Mouse (Mus musculus): ENCODE results near the gene Samd4b. TPM values are rescaled to one million over a fixed set of nuclear protein-coding genes. Genes with fewer than 3 reads are reported as not detected.
A peak's percentile ranks its signal among the peaks of the same experiment; 100 is the strongest.
"Not testable (repeated sequence)": the region's sequence is repeated elsewhere in the genome, so short reads cannot be mapped to it uniquely, and the experiment has no call there.

Samd4b gene
- polyA plus RNA-seq, 1 experiment from 2014 or later = 33.6 TPM

DNA sequence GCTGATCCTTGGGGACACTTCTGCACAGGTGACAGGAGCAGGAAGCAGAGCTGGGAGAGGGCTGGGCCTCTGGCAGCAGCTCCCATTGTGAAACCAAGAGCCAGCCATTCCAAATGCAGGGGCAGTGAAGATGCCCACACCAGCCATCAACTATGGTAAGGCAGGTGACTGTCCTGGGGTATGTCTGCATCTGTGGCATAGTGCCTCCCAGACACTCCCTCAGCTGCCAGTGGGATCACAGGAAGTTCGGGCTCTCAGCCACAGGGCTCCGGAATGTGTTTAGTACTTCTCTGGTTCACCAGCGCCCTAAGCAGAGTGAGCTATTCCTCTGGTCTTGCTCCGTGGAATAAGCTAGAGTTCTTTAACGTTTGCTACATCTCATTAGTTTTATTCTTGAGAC lies 40.9 kb downstream of the Samd4b start:
- H3K36me3 ChIP-seq = peaks cover 44% of the 10 kb centered on the region
- H3K27me3 ChIP-seq = no peaks in the 10 kb centered on the region
- no peak overlapping the region for H3K9ac ChIP-seq
- H3K4me1 ChIP-seq = peaks cover 23% of the 10 kb centered on the region
- H3K4me3 ChIP-seq (replicated peaks) = no peak overlapping the region
- ATAC-seq (replicated peaks; ENCODE audit: low FRiP score) = no peak
- WGBS = 60% methylated on average over 5 of the region's 5 CpGs
- H3K9me3 ChIP-seq (replicated peaks) = no peaks in the 10 kb centered on the region
- no peak overlapping the region for H3K4me2 ChIP-seq
- no peak overlapping the region for H3K27ac ChIP-seq

- 12% methylated on average over 5 of the region's 5 CpGs for WGBS
- peaks cover 34% of the 10 kb centered on the region for H3K36me3 ChIP-seq
- ATAC-seq (replicated peaks; ENCODE audit: low FRiP score) = no peak
- H3K4me1 ChIP-seq = peaks cover 23% of the 10 kb centered on the region
- no peaks in the 10 kb centered on the region for H3K27me3 ChIP-seq
- H3K4me3 ChIP-seq (replicated peaks) = no peak overlapping the region
- H3K9me3 ChIP-seq (replicated peaks) = no peaks in the 10 kb centered on the region
- no peak overlapping the region for H3K9ac ChIP-seq
- H3K27ac ChIP-seq = no peak overlapping the region
- H3K4me2 ChIP-seq = no peak overlapping the region
These were observed 41.9 kb downstream of the Samd4b start for GRCm38 (mm10) chr7:28555939-28556535.

DNA sequence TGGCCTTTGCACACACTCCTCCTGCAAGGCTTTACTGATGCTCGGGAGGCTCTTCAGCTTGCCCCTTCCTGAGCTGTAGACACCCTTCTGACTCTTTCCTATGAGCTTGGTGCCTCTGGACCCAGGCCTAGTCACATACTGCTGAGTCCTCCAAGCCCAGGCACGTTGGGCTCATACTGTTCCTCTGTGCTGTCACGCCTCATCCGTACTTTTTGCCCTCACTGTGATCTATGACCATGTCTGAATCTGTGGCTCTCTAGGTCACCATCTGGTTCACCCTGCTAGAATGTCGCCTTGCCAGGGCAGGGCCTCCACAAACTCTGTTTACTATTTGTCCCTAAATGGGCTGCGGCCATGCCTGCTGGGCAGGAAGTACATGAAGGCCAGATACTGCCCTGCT lies 44.9 kb downstream of the Samd4b start:
- H3K4me1 ChIP-seq = peaks cover 10% of the 10 kb centered on the region; the same call in 1 of the 2 replicates
- no peaks in the 10 kb centered on the region for H3K27me3 ChIP-seq
- H3K9me3 ChIP-seq (replicated peaks) = no peaks in the 10 kb centered on the region
- 0 out of 2 replicates have a peak, but pooled peaks cover 5% of the 10 kb centered on the region for H3K36me3 ChIP-seq
- ATAC-seq (replicated peaks; ENCODE audit: low FRiP score) = no peak
- no peak overlapping the region for H3K9ac ChIP-seq
- WGBS = 83% methylated on average over 6 of the region's 6 CpGs
- no peak overlapping the region for H3K4me3 ChIP-seq (replicated peaks)
- no peak overlapping the region for H3K27ac ChIP-seq
- H3K4me2 ChIP-seq = no peak overlapping the region

DNA sequence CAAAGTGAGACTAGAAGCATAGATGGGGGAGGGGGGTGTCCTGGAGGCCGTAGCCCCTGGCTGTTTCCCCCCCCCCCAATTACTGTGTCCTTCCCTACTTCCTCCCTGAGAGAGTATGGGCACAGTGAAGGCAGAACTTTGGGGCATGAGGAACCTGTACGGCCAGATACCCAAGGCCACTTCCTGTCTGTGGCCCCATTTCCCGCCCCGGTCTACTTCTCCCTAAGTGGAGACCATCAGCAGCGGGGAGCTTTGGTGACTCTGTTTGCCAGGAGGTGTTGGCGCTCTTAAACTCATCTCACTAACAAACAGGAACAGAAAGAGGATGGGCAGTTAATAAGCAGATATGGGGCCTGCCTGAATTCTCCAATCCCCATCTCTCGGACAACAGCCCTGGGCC lies 50.3 kb downstream of the Samd4b start:
- H3K27ac ChIP-seq = no peak overlapping the region
- H3K9ac ChIP-seq = no peak overlapping the region
- no peak overlapping the region for H3K4me2 ChIP-seq
- H3K36me3 ChIP-seq = no peaks in the 10 kb centered on the region
- H3K4me3 ChIP-seq (replicated peaks) = no peak overlapping the region
- no peaks in the 10 kb centered on the region for H3K9me3 ChIP-seq (replicated peaks)
- no peak for ATAC-seq (replicated peaks; ENCODE audit: low FRiP score)
- 68% methylated on average over 7 of the region's 7 CpGs for WGBS
- peaks cover 40% of the 10 kb centered on the region for H3K27me3 ChIP-seq
- peaks cover 32% of the 10 kb centered on the region for H3K4me1 ChIP-seq

DNA sequence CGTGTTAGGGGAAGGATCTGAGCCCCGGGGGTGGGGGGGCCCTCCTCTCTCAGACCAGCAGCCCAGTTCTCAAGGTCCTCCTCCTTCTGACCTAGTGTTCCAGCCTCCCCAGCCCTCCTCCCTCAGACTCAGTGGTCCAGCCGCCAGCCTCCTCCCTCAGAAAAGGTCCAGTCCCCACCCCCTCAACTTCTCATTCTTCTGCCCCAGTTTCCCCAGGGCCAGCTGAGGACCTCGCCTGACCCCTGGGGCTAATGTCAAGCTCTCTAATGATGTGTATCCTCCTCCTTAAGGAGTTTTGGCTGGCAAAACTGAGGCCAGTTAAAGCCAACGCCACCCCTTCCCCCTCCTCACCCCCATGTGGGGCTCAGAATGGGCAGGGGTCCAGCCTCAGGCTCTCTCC lies 50.8 kb downstream of the Samd4b start, which contains the start of gene Nccrp1:
TSS of gene Nccrp1 (minus strand) at position 101 of the 400 bp plus-strand sequence.
- peaks cover 40% of the 10 kb centered on the region for H3K27me3 ChIP-seq
- ATAC-seq (replicated peaks; ENCODE audit: low FRiP score) = no peak
- H3K36me3 ChIP-seq = no peaks in the 10 kb centered on the region
- H3K9ac ChIP-seq = no peak within 1 kb of the TSS
- peaks cover 32% of the 10 kb centered on the region for H3K4me1 ChIP-seq
- peak within 1 kb of the TSS; percentile 64 for H3K4me2 ChIP-seq
- H3K4me3 ChIP-seq (replicated peaks) = peak within 1 kb of the TSS; percentile 34
- H3K9me3 ChIP-seq (replicated peaks) = no peaks in the 10 kb centered on the region
- no peak within 1 kb of the TSS for H3K27ac ChIP-seq
- WGBS = 5% methylated on average over 5 of the region's 5 CpGs

GRCm38 (mm10) chr7:28546649-28547048 lies 51.3 kb downstream of the Samd4b start:
- under 1% methylated on average over 22 of the region's 22 CpGs for WGBS
- peaks cover 32% of the 10 kb centered on the region for H3K4me1 ChIP-seq
- no peak for ATAC-seq (replicated peaks; ENCODE audit: low FRiP score)
- no peak overlapping the region for H3K9ac ChIP-seq
- no peaks in the 10 kb centered on the region for H3K36me3 ChIP-seq
- no peaks in the 10 kb centered on the region for H3K9me3 ChIP-seq (replicated peaks)
- peaks cover 40% of the 10 kb centered on the region for H3K27me3 ChIP-seq
- peak overlapping the region; percentile 64 for H3K4me2 ChIP-seq
- H3K27ac ChIP-seq = no peak overlapping the region
- H3K4me3 ChIP-seq (replicated peaks) = peak overlapping the region; percentile 34

DNA sequence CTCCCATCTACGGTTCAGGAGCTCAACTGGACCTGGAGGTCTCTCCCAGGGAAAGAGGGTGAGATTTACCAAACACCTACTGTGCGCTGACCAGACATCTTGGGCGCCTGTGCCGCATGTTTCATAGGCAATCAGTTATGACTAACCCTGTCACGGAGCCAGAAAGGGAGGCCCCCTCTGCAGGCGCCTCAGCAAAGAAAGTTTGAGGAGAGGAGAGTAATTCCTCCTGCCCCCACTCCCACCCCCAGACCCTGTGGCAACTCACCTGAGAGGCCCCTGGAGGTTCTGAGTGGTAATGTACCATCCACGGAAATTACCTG lies 52.1 kb downstream of the Samd4b start:
- Histone ChIP-seq H3K4me2 (no peak overlapping the region), H3K9me3 (replicated peaks) (no peaks in the 10 kb centered on the region), H3K27ac (no peak overlapping the region), H3K27me3 (peaks cover 40% of the 10 kb centered on the region), H3K9ac (no peak overlapping the region), H3K4me3 (replicated peaks) (no peak overlapping the region), H3K36me3 (no peaks in the 10 kb centered on the region), H3K4me1 (peaks cover 32% of the 10 kb centered on the region)
- WGBS = 40% methylated on average over 7 of the region's 7 CpGs
- no peak for ATAC-seq (replicated peaks; ENCODE audit: low FRiP score)

GRCm38 (mm10) chr7:28545048-28545890 lies 52.7 kb downstream of the Samd4b start:
- Histone ChIP-seq H3K4me2 (0 out of 2 replicates have a peak overlapping the region, but pooled peaks have one; percentile 9), H3K27ac (no peak overlapping the region), H3K27me3 (peaks cover 40% of the 10 kb centered on the region), H3K36me3 (no peaks in the 10 kb centered on the region), H3K4me3 (replicated peaks) (no peak overlapping the region), H3K4me1 (peaks cover 32% of the 10 kb centered on the region), H3K9ac (no peak overlapping the region), H3K9me3 (replicated peaks) (no peaks in the 10 kb centered on the region)
- 28% methylated on average over 14 of the region's 14 CpGs for WGBS
- 0 out of 2 replicates have a peak, but pooled peaks have one; percentile 38 for ATAC-seq (replicated peaks; ENCODE audit: low FRiP score)

GRCm38 (mm10) chr7:28544051-28544601 lies 53.8 kb downstream of the Samd4b start:
- H3K9ac ChIP-seq = 0 out of 2 replicates have a peak overlapping the region, but pooled peaks have one; percentile 31
- peak overlapping the region; percentile 61 for H3K4me2 ChIP-seq
- no peaks in the 10 kb centered on the region for H3K36me3 ChIP-seq
- no peak overlapping the region for H3K27ac ChIP-seq
- 3% methylated on average over 27 of the region's 27 CpGs for WGBS
- H3K4me1 ChIP-seq = peaks cover 32% of the 10 kb centered on the region
- ATAC-seq (replicated peaks; ENCODE audit: low FRiP score) = peak; percentile 72; the same call in 1 of the 2 replicates
- no peaks in the 10 kb centered on the region for H3K9me3 ChIP-seq (replicated peaks)
- peak overlapping the region; percentile 32 for H3K4me3 ChIP-seq (replicated peaks)
- H3K27me3 ChIP-seq = peaks cover 40% of the 10 kb centered on the region

DNA sequence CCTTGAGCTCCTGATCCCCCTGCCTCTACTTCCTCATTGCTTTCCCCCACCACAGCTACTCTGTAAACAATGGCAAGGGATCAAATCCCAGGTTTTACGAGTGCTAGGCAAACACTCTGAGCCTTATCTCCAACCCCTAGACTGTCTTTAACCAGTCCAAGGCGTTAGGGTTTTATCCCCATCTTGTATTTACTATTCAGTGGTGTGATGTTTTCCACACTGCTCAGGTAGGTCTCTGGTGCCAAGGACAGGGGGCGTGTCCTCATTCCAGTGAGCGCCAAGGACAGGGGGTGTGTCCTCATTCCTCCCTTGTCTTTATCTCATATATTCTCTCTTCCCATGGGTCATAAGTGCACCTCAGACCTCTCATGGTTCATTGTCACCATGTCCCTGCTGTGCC lies 57.4 kb downstream of the Samd4b start, which contains the start of gene Sycn:
TSS of gene Sycn (plus strand) at position 360 of the 400 bp plus-strand sequence.
- Histone ChIP-seq H3K4me3 (replicated peaks) (no peak within 1 kb of the TSS), H3K27me3 (peaks cover 18% of the 10 kb centered on the region), H3K9me3 (replicated peaks) (no peaks in the 10 kb centered on the region), H3K36me3 (no peaks in the 10 kb centered on the region), H3K4me1 (peaks cover 13% of the 10 kb centered on the region), H3K9ac (no peak within 1 kb of the TSS), H3K27ac (no peak within 1 kb of the TSS), H3K4me2 (no peak within 1 kb of the TSS)
- 70% methylated on average over 4 of the region's 4 CpGs for WGBS
- ATAC-seq (replicated peaks; ENCODE audit: low FRiP score) = no peak

DNA sequence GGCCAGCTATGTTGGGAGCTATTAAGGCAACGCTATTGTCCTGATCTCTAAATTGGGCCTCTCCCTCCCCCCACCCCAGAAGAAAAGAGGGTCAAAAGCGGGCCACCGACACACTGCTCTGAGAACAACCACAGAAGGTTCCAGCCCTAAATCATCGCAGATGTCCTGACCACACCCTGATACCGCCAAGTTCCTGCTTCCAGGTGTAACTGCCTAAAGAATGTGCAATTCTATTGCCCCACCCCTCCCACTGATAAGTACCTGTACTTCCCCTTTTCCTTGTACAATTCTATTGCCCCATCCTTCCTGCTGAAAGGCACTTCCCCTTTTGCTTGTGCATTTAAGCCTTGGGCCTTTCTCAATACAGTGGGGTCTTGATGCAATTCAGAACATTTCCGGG lies 59.1 kb downstream of the Samd4b start:
- ATAC-seq (replicated peaks; ENCODE audit: low FRiP score); H3K9ac ChIP-seq; H3K9me3 ChIP-seq (replicated peaks); H3K27me3 ChIP-seq; H3K4me3 ChIP-seq (replicated peaks); H3K4me1 ChIP-seq; H3K4me2 ChIP-seq; H3K27ac ChIP-seq; H3K36me3 ChIP-seq: not testable (repeated sequence)
- 85% methylated on average over 6 of the region's 6 CpGs for WGBS

GRCm38 (mm10) chr7:28532005-28532404 lies 65.9 kb downstream of the Samd4b start:
- Histone ChIP-seq H3K9ac (no peak overlapping the region), H3K27ac (no peak overlapping the region), H3K36me3 (no peaks in the 10 kb centered on the region), H3K27me3 (no peaks in the 10 kb centered on the region), H3K9me3 (replicated peaks) (no peaks in the 10 kb centered on the region), H3K4me1 (peaks cover 8% of the 10 kb centered on the region), H3K4me3 (replicated peaks) (no peak overlapping the region), H3K4me2 (no peak overlapping the region)
- no peak for ATAC-seq (replicated peaks; ENCODE audit: low FRiP score)
- 44% methylated on average over 8 of the region's 8 CpGs for whole genome bisulfite sequencing

Measured in kidney, embryonic 15.5 days (tissue).